In genomic region chr11:32194626-32195025, GRCm38 (mm10) we compare ENCODE assay signal across 20 mouse cellular contexts. TPM values are rescaled to one million over a fixed set of nuclear protein-coding genes. Genes with fewer than 3 reads are reported as not detected.
"Had no signal": no experiment of that assay in that cellular context is flagged by ENCODE, and none has a peak within 500 bp of the region (broad histone marks: within the 10 kb centered on the region; RNA-seq: fewer than 3 reads in every experiment).

No protein-coding gene starts in this region.

- H3K4me1 ChIP-seq: midbrain, embryonic 15.5 days; neural tube, embryonic 12.5 days; stomach, embryonic 15.5 days had no signal

- H3K27me3 ChIP-seq: midbrain, embryonic 13.5 days; midbrain, embryonic 15.5 days; neural tube, embryonic 12.5 days; stomach, embryonic 15.5 days had no signal

- H3K4me2 ChIP-seq: liver, embryonic 12.5 days; lung, embryonic 14.5 days; midbrain, embryonic 11.5 days; midbrain, embryonic 13.5 days; midbrain, embryonic 15.5 days; neural tube, embryonic 12.5 days; stomach, embryonic 15.5 days had no signal

- H3K9me3 ChIP-seq: liver, embryonic 12.5 days; midbrain, embryonic 13.5 days; midbrain, embryonic 15.5 days; neural tube, embryonic 12.5 days; stomach, embryonic 15.5 days had no signal

- H3K9ac ChIP-seq: liver, embryonic 12.5 days; liver, embryonic 14.5 days; lung, embryonic 14.5 days; midbrain, embryonic 13.5 days; midbrain, embryonic 15.5 days; neural tube, embryonic 12.5 days; stomach, embryonic 15.5 days had no signal

- H3K27ac ChIP-seq: liver, embryonic 12.5 days; liver, embryonic 14.5 days; midbrain, embryonic 13.5 days; midbrain, embryonic 15.5 days; neural tube, embryonic 12.5 days; stomach, embryonic 15.5 days; stomach, postnatal 0 days had no signal

- DNase-seq: lung, adult 18-20 months; lung, embryonic 14.5 days; lung, postnatal 10 days; lung, postnatal 4 days; right cerebral cortex, postnatal 14 days; thymus, adult 2 months; thymus, postnatal 14 days; thymus, postnatal 36 days had no signal

- H3K36me3 ChIP-seq: liver, embryonic 12.5 days; midbrain, embryonic 13.5 days; midbrain, embryonic 15.5 days; neural tube, embryonic 12.5 days; stomach, embryonic 15.5 days had no signal

- H3K4me3 ChIP-seq: liver, embryonic 12.5 days; midbrain, embryonic 13.5 days; midbrain, embryonic 15.5 days; neural tube, embryonic 12.5 days; stomach, embryonic 15.5 days had no signal

RNA-seq across cellular contexts. Expression of gene Il9r, which starts 5.5 kb away (rescaled TPM):
- total RNA-seq: megakaryocyte, adult 5-6 weeks; megakaryocyte-erythroid progenitor cell, adult 5-6 weeks had no signal
- polyA plus RNA-seq: liver, embryonic 16.5 days; lung, embryonic 14.5 days; midbrain, embryonic 11.5 days; midbrain, embryonic 13.5 days; midbrain, embryonic 15.5 days; neural tube, embryonic 14.5 days; stomach, postnatal 0 days had no signal

RNA-seq across cellular contexts. Expression of gene Rhbdf1, which starts 27.5 kb away (rescaled TPM):
- total RNA-seq: megakaryocyte, adult 5-6 weeks; megakaryocyte-erythroid progenitor cell, adult 5-6 weeks had no signal
